Mouse (Mus musculus): ENCODE measurements at regions not wholly inside any gene's neighbourhood (a gene's known extent, or its start where the extent isn't known, plus 50 kb on each side); places are given as distances from the start of the nearest gene placed in this dataset.

DNA sequence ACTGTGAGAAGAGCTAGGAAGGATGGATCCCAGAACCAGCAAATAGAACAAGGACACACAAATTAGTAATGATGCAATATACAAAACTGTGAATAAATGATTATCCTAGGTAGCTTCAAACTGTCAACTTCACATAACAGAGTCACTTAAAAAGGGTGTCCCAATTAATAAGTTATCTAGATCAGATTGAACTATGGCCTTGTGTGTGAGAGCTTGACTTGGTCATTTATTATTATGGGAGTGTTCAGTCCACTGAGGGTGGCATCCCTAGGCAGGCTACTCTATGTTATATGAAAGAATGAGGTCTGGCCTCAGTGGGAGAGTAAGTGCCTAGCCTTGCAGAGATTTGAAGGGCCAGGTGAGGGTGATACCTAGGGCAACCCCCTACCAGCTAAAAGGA, 104.4 kb upstream of the Chl1 start:
- in situ Hi-C loops (cut with MboI), result no loop called here

DNA sequence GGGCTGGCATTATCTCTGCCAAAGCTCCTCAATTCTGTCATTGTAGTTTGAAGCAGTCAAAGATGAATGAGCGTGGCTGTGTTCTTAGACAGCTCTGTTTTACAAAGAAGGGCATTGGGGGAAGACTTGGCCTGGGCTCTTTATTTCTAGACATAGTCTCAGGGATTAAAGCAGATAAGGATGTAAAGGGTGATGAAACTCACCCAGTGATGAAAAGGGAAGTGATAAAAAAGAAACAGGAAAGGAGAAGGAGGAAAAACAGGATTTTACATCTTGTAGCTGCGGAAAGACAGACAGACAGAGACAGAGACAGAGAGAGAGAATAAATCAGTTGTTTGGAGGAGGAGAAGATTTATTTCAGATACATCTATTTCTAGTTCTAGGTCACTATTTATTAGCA, 95.5 kb upstream of the Chl1 start:
- in situ Hi-C loops (cut with MboI), result no loop called here

DNA sequence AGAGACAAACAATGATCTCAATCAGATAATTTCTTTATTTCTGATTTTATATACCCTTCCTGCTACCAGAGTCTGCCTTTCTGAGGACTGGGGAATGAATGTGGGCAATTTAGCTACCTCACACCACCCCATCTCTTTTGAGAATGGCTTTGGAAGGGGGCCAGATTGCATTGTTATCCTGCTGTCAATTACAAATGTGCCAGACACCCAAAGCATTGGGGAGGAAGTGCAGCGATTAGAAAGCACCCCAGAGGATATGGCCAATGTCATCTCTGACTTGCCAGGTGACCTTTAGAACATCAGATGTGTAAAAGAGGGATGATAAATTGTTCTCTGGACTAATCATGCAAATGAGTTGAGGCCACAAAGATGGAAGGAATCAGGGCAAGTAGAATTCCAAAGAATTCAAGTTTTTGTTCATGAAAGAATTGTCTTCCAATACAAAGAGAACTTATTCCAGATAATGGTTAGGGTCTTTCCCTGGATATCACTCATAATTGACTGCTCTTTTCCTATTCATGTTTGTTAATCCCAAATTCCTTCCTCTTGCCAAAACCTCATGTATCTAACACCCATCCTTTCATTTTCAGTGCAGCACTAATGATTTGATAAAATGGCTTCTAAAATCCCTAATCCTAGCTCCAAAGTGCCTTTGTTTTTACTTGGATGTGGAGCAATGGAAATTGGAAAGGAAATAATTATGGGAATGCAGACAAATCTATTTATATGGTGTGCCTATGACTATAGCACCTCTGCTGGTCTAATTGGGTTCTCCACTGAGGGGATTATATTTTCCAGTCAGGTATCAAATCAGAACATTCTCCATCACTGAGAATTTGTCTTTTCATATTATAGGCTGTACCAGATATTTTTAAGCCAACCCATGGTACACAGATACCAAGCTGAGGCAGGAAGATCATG, 89.1 kb upstream of the Chl1 start:
- in situ Hi-C loops (cut with MboI), result no loop called here

DNA sequence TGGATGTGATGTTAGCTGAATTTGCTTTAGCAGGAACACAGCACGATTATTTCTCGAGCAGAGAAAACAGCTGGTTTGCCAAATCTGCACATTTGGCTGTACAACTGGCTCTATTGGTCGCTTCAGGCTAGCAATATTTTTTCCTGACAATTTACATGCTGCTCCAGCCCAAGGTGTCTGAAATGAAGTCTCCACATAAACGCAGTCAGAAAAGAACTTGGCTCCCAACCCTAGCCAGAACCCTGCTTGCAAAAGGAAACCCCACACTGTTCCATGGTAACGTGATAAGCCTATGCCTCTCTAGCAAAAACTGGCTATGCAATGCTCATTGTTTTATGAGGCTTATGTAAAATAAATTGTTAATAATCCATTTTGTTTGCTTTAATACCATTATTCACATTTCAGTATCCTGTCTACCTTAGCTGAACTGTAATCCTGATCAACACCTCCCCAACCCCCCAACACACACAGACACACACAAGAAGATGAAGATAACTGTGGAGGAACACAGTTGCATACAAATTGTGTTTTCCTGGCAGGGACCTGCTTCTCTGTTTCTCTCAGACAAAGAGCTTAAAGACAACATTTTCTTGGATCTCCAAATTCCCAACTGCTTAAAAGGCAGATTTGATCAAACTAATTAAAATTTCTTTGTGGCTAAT, 79.3 kb upstream of the Chl1 start:
- in situ Hi-C loops (cut with MboI), result no loop called here

DNA sequence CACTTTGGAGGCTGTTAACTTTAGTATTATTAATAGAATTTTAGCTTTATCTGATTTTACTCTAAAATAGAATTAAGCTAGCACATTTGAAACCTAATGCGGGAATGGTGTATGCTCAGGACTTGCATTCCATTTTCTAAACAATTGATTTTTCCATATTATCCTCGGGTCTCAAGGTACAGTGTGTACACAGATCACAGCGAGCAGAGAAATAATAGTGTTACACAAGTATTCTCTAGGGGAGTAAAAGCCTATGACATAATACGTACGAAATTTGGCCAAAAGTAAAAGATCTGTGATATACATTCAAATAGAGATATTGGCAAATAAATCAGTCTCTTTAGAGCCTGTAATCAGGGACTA, 78.8 kb upstream of the Chl1 start:
- in situ Hi-C loops (cut with MboI), result no loop called here

Data from mature B cell (primary cell).